Mouse (Mus musculus): Measurements from ENCODE around the gene Ndst2. TPM values are rescaled to one million over a fixed set of nuclear protein-coding genes. Genes with fewer than 3 reads are reported as not detected.
"Not testable (repeated sequence)": the region's sequence is repeated elsewhere in the genome, so short reads cannot be mapped to it uniquely, and the experiment has no call there.

The Ndst2 gene
- polyA plus RNA-seq, 1 experiment from 2014 or later, result 19.7 TPM

DNA sequence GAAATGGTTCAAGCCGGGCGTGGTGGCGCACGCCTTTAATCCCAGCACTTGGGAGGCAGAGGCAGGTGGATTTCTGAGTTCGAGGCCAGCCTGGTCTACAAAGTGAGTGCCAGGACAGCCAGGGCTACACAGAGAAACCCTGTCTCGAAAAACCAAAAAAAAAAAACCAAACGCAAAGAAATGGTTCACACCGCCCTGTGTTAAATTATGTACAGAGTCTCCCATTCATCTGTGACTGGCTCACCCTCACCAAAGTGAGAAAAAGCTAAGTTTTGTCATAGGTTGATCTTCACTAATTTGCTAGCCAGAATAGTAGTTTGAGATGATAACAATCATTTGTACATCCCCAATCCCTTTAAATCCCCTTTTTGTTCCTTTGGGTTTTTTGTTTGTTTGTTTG, 30.9 kb downstream of the Ndst2 start:
- H3K27me3 ChIP-seq (ENCODE audit: insufficient read depth, poor library complexity, severe bottlenecking); DNase-seq (ENCODE audit: low spot score); H3K9me3 ChIP-seq: not testable (repeated sequence)
- peak overlapping the region; percentile 83 for H3K4me3 ChIP-seq
- H3K36me3 ChIP-seq, result peaks cover 31% of the 10 kb centered on the region
- WGBS, result 10% methylated on average over 8 of the region's 8 CpGs
- H3K27ac ChIP-seq, result peak overlapping the region; percentile 98
- peaks cover 24% of the 10 kb centered on the region for H3K4me1 ChIP-seq

- WGBS, result under 1% methylated on average over 61 of the region's 61 CpGs
- H3K4me1 ChIP-seq, result peaks cover 26% of the 10 kb centered on the region
Measured at GRCm38 (mm10) chr14:20702741-20703381, 31.5 kb downstream of the Ndst2 start, which contains the start of gene Chchd1. Gene Chchd1, plus strand, starts transcription at chr14:20703006.

GRCm38 (mm10) chr14:20702096-20702740, 32.1 kb downstream of the Ndst2 start:
- H3K9me3 ChIP-seq, result no peaks in the 10 kb centered on the region

More at GRCm38 (mm10) chr14:20702741-20703381, 31.5 kb downstream of the Ndst2 start, which contains the start of gene Chchd1:
- Histone ChIP-seq H3K36me3 (peaks cover 37% of the 10 kb centered on the region), H3K9me3 (no peaks in the 10 kb centered on the region), H3K4me3 (peak within 1 kb of the TSS; percentile 83), H3K27me3 (ENCODE audit: insufficient read depth, poor library complexity, severe bottlenecking) (no peaks in the 10 kb centered on the region), H3K27ac (peak within 1 kb of the TSS; percentile 98)
- peak; percentile 96 for DNase-seq (ENCODE audit: low spot score)

DNA sequence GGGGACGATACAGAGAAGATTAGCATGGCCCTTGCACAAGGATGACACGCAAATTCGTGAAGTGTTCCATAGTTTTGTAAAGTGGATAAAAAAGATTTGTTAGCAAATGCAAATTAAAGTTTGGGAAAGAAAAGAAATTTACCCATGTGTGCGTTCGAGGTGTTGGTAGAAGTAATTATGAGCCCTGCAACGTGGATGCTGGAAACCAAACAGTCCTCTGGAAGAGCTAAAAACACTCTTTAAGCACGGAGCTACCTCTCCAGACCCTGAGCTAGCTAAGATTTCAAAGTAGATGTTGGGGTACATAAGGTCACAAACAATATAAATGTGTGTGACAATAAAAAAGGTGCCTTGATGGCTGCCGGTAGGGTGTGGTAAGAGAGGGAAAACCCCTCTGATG, 32.8 kb downstream of the Ndst2 start:
- Histone ChIP-seq H3K4me1 (peaks cover 36% of the 10 kb centered on the region), H3K4me3 (peak overlapping the region; percentile 83), H3K9me3 (no peaks in the 10 kb centered on the region), H3K27me3 (ENCODE audit: insufficient read depth, poor library complexity, severe bottlenecking) (no peaks in the 10 kb centered on the region), H3K27ac (peak overlapping the region; percentile 98; the same call in 1 of the 2 replicates), H3K36me3 (peaks cover 35% of the 10 kb centered on the region)
- WGBS, result 78% methylated on average over 8 of the region's 8 CpGs
- DNase-seq (ENCODE audit: low spot score), result no peak

More at GRCm38 (mm10) chr14:20702096-20702740, 32.1 kb downstream of the Ndst2 start:
- Histone ChIP-seq H3K27me3 (ENCODE audit: insufficient read depth, poor library complexity, severe bottlenecking) (no peaks in the 10 kb centered on the region), H3K4me1 (peaks cover 30% of the 10 kb centered on the region), H3K4me3 (peak overlapping the region; percentile 83), H3K36me3 (peaks cover 35% of the 10 kb centered on the region), H3K27ac (peak overlapping the region; percentile 98)
- no peak for DNase-seq (ENCODE audit: low spot score)
- WGBS, result 9% methylated on average over 15 of the region's 15 CpGs

DNA sequence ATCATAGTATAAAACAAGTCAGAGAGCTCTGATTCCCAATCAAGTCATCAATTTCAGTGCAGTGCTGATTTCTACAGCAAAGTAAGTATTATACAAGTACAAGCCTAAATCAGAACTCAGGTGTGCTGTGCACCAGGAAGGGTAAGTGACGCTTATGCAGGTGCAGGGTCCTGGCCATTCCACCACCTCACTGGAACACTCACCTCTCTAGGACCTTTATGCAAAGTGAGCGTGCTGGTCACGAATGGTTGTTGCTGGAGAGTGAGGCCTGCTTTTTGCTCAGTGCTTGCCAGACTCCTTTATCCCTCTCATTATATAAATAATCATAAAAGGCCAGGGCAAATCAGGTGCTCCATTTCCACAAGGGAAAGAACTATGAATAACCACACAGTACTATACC, 34.0 kb downstream of the Ndst2 start:
- no peak for DNase-seq (ENCODE audit: low spot score)
- Histone ChIP-seq H3K27me3 (ENCODE audit: insufficient read depth, poor library complexity, severe bottlenecking) (no peaks in the 10 kb centered on the region), H3K36me3 (peaks cover 33% of the 10 kb centered on the region), H3K4me1 (peaks cover 46% of the 10 kb centered on the region), H3K9me3 (no peaks in the 10 kb centered on the region), H3K27ac (no peak overlapping the region), H3K4me3 (no peak overlapping the region)
- 91% methylated on average over 3 of the region's 3 CpGs for WGBS

DNA sequence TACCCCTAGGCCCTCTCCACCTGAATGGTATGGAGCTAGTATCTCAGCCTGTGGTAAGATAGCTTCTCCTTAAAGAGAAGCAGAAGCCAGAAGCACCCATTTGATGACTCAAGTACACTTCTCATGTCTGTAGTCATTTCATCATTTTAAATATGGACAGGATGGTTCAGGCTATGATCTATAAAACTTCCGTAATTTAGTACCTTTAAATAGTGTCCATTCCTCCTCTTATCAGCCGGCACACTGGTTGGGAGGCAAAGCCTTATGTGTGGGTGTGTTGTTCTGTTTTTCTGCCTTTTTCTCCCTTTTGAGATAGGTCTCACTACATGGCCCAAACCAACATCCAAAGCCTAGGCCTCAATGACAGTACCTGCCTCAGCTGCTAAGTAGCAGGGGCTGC, 35.8 kb downstream of the Ndst2 start:
- no peak overlapping the region for H3K4me3 ChIP-seq
- peaks cover 32% of the 10 kb centered on the region for H3K36me3 ChIP-seq
- no peaks in the 10 kb centered on the region for H3K27me3 ChIP-seq (ENCODE audit: insufficient read depth, poor library complexity, severe bottlenecking)
- DNase-seq (ENCODE audit: low spot score), result no peak
- no peak overlapping the region for H3K27ac ChIP-seq
- H3K9me3 ChIP-seq, result no peaks in the 10 kb centered on the region
- H3K4me1 ChIP-seq, result peaks cover 64% of the 10 kb centered on the region
- whole genome bisulfite sequencing, result 78% methylated on average over 2 of the region's 2 CpGs

GRCm38 (mm10) chr14:20696986-20697385, 37.4 kb downstream of the Ndst2 start:
- Histone ChIP-seq H3K4me3 (peak overlapping the region; percentile 81), H3K27ac (no peak overlapping the region), H3K9me3 (no peaks in the 10 kb centered on the region), H3K36me3 (peaks cover 48% of the 10 kb centered on the region), H3K27me3 (ENCODE audit: insufficient read depth, poor library complexity, severe bottlenecking) (no peaks in the 10 kb centered on the region), H3K4me1 (peaks cover 65% of the 10 kb centered on the region)
- DNase-seq (ENCODE audit: low spot score), result no peak
- WGBS, result 30% methylated on average over 1 of the region's 1 CpGs

DNA sequence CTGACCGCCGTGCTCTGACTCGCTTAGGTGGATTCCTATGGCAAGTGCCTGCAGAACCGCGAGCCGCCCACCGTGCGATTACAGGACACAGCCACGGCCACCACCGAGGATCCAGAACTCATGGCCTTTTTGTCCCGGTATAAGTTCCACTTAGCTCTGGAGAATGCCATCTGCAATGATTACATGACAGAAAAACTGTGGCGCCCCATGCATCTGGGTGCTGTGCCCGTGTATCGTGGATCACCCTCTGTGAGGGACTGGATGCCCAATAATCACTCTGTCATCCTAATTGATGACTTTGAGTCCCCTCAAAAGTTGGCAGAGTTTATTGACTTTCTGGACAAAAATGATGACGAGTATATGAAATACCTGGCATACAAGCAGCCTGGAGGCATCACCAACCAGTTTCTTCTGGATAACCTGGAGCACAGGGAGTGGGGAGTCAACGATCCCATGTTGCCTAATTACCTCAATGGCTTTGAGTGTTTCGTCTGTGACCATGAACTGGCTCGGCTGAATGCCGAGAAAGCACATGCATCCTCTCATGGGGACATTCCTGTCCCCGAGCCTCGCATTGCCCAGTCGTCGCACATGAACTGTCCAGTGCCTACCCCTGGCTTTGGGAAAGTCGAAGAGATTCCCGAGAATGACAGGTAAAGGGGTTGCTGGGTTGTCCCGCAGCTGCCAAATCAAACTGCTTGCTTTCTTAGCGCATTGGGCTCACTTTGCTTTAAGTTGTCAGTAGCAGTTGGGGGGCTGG, 38.4 kb downstream of the Ndst2 start:
- WGBS, result 15% methylated on average over 27 of the region's 27 CpGs
- H3K36me3 ChIP-seq, result peaks cover 58% of the 10 kb centered on the region
- no peaks in the 10 kb centered on the region for H3K9me3 ChIP-seq
- DNase-seq (ENCODE audit: low spot score), result no peak
- peaks cover 54% of the 10 kb centered on the region for H3K4me1 ChIP-seq
- H3K27me3 ChIP-seq (ENCODE audit: insufficient read depth, poor library complexity, severe bottlenecking), result no peaks in the 10 kb centered on the region
- H3K27ac ChIP-seq, result peak overlapping the region; percentile 96
- H3K4me3 ChIP-seq, result peak overlapping the region; percentile 81

DNA sequence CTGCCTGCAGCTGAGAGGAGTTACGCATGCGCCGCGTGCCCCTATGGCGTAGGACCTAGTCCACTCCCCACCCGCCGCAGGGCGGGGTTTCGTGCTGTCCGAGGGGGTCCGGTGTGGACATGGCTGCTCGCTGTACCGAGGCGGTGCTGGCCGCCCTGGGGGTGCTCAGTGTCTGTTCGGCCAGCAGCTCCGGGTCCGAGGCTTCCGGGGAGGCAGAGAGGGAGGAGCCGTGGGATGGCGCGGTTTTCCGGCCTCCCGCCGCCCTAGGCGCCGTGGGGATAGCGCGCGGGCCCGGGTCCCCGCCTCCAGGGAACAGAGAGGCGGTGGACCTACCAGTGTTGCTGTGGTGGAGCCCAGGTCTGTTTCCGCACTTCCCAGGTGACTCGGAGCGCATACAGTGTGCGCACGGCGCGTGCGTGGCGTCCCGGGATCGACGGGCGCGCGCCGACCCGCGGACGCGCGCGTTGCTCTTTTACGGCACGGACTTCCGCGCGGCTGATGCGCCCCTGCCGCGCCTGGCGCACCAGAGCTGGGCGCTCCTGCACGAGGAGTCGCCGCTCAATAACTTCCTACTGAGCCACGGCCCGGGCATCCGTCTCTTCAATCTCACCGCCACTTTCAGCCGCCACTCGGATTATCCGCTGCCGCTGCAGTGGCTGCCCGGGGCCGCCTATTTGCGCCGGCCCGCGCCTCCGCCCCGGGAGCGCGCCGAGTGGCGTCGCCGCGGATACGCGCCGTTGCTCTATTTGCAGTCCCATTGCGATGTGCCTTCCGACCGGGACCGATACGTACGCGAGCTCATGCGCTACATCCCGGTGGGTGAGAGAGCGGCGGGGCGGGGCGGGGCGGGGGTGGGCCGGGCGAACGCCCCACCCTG, 39.2 kb downstream of the Ndst2 start, which contains the start of gene Fut11:
Gene Fut11, plus strand, starts transcription at position 85 of the 877 bp plus-strand sequence.
- Histone ChIP-seq H3K9me3 (no peaks in the 10 kb centered on the region), H3K36me3 (peaks cover 62% of the 10 kb centered on the region), H3K27ac (peak within 1 kb of the TSS; percentile 96), H3K4me3 (peak within 1 kb of the TSS; percentile 81), H3K27me3 (ENCODE audit: insufficient read depth, poor library complexity, severe bottlenecking) (no peaks in the 10 kb centered on the region), H3K4me1 (peaks cover 53% of the 10 kb centered on the region)
- under 1% methylated on average over 111 of the region's 111 CpGs for WGBS
- DNase-seq (ENCODE audit: low spot score), result peak; percentile 95

DNA sequence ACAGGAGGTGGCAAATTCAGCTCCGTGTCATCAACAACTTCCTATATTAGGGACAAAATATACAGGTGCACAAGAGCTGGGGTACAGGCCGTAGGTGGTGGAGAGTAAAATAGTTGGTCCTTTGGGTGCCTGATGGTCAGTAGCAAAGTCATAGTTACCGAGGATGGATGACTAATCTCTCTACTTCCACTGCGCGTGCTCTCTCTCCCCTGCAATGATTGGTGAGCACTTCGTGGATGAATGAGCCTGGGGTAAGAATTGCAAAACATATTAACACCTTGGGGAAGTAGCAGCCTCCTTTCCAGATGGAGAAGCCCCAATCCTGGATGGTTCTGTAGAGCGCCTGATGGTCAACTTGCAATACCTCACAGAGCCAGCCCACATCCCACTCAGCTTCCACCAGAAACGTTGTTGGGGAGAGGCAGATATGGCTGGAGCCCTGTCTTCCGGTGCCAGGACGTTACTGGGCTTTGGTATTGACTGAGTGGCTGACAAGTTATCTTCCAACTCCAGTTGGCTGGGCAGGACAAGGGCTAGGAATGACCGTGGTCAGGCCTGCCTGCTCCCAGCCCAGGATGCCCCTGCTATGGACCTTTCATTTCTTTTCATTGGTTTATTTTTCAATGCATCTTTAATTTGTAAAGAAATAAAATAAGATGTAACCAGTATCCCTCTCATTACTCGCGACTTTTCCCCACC, 40.0 kb downstream of the Ndst2 start:
- H3K27me3 ChIP-seq (ENCODE audit: insufficient read depth, poor library complexity, severe bottlenecking), result no peaks in the 10 kb centered on the region
- 47% methylated on average over 13 of the region's 13 CpGs for WGBS
- H3K4me1 ChIP-seq, result peaks cover 53% of the 10 kb centered on the region
- H3K36me3 ChIP-seq, result peaks cover 68% of the 10 kb centered on the region
- peak overlapping the region; percentile 96 for H3K27ac ChIP-seq
- peak overlapping the region; percentile 81 for H3K4me3 ChIP-seq
- no peak for DNase-seq (ENCODE audit: low spot score)
- H3K9me3 ChIP-seq, result no peaks in the 10 kb centered on the region

- Histone ChIP-seq H3K4me1 (peaks cover 47% of the 10 kb centered on the region), H3K4me3 (0 out of 2 replicates have a peak overlapping the region, but pooled peaks have one; percentile 81), H3K9me3 (no peaks in the 10 kb centered on the region), H3K27ac (no peak overlapping the region), H3K36me3 (peaks cover 70% of the 10 kb centered on the region), H3K27me3 (ENCODE audit: insufficient read depth, poor library complexity, severe bottlenecking) (no peaks in the 10 kb centered on the region)
- no peak for DNase-seq (ENCODE audit: low spot score)
- 87% methylated on average over 10 of the region's 10 CpGs for WGBS
Measured at GRCm38 (mm10) chr14:20693589-20694101, 40.7 kb downstream of the Ndst2 start.

Data from heart, embryonic 10.5 days (tissue).